Mouse (Mus musculus) forebrain, embryonic 16.5 days (tissue): ENCODE results near the gene Naip5. TPM values are rescaled to one million over a fixed set of nuclear protein-coding genes. Genes with fewer than 3 reads are reported as not detected.

Source experiments
- polyA plus RNA-seq: library from polyadenylated mRNA; unstranded; fragments of >200 nt; fragmentation: Nextera tagmentation; extraction: Ambion mirVana; gene quantifications from 2 replicates; pipeline ENCODE4 v1.2.1, GENCODE M21; 2015

The Naip5 gene
- polyA plus RNA-seq, 1 experiment from 2014 or later, result 0.13 TPM

Other genes starting within 250 kb of the Naip5 start
- gene Mccc2, start 230.7 kb downstream of the Naip5 start, polyA plus RNA-seq, result 30.5 and 34.4 TPM in 2 replicates
- gene Bdp1, start 142.3 kb downstream of the Naip5 start, polyA plus RNA-seq, result 28.7 and 34.5 TPM in 2 replicates
- 355 and 410 TPM in 2 replicates for gene Serf1, start 138.3 kb downstream of the Naip5 start, polyA plus RNA-seq
- gene Smn1, start 121.5 kb downstream of the Naip5 start, polyA plus RNA-seq, result 44.6 and 50.6 TPM in 2 replicates
- 0.05 and 0.13 TPM in 2 replicates for gene Naip2, start 44.2 kb downstream of the Naip5 start, polyA plus RNA-seq
- 0.04 and 0.08 TPM in 2 replicates for gene Naip6, start 71.4 kb upstream of the Naip5 start, polyA plus RNA-seq
- 0.05 TPM in 1 of 2 replicates, not detected in the other for gene Naip1, start 206.5 kb upstream of the Naip5 start, polyA plus RNA-seq
- 68.5 and 77.4 TPM in 2 replicates for gene Gtf2h2, start 246.3 kb upstream of the Naip5 start, polyA plus RNA-seq